Mouse (Mus musculus): ENCODE measurements around the gene Gnptab.
"Not testable (repeated sequence)": the region's sequence is repeated elsewhere in the genome, so short reads cannot be mapped to it uniquely, and the experiment has no call there.

Gene Gnptab

GRCm38 (mm10) chr10:88417686-88418085 is 38.8 kb downstream of the Gnptab start:
- DNase-seq (ENCODE audit: low spot score), result no peak

GRCm38 (mm10) chr10:88420141-88420541 is 41.2 kb downstream of the Gnptab start:
- DNase-seq (ENCODE audit: low spot score), result no peak

DNA sequence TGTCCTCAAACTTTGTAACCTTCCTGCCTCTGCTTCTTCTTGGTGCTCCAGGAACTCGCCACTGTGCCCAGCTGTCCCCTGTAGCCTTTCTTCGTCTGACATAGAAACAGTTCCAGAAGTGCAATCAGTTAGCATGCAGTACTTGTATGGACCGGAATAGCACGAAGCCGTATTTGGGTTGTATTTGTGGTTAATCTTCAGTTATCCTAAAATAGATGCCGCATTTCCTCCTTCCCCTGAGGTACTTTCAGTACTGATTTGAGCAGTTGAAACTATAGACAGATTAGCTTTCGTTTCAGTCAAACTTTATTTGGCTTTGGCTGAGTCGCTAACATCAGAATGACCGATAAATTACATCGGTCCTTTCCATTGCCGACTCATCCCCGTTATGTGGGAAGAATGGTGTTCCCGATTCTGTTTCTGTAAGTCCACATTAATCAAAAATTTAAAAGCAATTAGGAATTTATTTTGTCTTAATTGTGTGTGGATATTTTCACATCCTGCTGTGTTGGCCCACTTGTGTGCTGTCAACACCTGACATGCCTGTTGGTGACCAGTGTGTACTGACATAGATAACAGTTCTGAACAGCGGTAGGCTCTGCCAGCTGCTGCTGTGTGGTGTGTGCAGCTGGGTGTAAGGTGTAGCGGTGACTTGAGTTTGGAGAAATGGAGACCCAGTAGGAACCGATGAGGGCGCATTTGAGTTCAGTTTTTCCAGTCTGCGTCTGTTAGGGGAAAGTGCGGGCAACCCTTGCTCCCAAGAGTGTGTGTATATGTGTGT is 41.9 kb downstream of the Gnptab start:
- no peak for DNase-seq (ENCODE audit: low spot score)

- no peak for DNase-seq (ENCODE audit: low spot score)
Measured at GRCm38 (mm10) chr10:88426158-88426816, 47.4 kb downstream of the Gnptab start.

GRCm38 (mm10) chr10:88426896-88427295 is 48.0 kb downstream of the Gnptab start:
- DNase-seq (ENCODE audit: low spot score), result no peak

- no peak for DNase-seq (ENCODE audit: low spot score)
Measured at GRCm38 (mm10) chr10:88427998-88428397, 49.1 kb downstream of the Gnptab start.

DNA sequence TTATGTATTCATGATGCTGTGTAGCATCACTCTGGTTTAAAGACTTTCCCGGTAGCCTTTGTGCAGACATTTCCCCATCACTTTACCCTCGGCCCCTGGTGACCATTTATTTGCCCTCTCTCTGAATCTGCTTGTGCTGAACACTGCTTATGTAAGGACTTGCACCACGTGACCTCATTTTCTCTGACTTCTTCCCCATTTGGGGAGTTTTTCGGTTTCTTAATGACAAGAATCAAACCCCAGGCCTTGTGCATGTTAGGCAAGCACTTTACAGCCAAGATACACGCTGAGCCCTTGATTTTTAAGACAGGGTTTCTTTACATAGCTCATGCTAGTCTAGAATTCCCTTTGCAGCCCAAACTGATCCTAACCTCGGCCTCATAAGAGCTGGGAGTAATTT is 62.3 kb downstream of the Gnptab start:
- no peak for DNase-seq (ENCODE audit: low spot score)

DNA sequence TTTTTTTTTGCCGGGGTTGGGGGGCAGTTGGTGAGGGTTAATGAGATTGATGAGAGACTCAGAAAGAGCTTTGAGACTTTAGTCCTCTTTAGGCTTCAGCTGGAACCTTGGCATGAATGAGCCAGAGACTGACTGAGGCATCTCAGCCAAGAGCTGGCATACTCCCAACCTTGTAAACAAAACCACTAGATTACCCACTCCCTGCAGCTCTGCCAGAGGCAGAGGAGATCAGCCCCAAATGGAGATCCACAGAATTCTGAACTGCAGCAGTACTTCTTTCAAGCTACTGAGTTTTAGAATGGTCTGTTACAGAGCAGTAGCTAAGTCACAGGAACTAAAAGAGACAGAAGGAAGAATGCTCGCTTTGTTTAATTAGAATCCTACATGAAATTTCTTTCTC is 72.3 kb downstream of the Gnptab start:
- DNase-seq (ENCODE audit: low spot score), result no peak

- DNase-seq (ENCODE audit: low spot score), result no peak
Measured at GRCm38 (mm10) chr10:88451990-88452389, 73.1 kb downstream of the Gnptab start.

DNA sequence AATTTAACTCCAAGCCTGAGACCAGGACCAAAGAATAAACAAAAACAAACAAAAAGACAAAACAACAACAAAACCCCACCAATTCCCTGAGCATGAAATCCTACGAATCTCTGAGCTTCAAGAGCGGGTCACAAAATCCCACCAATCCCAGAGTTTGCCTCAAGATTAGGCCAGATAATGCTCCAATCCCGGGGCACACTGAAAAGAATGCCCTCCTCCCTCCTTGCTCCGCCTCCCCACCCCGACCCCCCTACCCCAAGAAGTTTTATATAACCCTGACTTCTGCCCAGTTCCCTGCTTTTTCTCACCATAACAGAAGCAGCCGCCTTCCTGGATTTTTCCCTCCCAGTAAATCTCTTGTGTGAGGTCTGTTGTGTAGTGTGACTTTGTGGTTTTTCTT is 78.9 kb downstream of the Gnptab start:
- DNase-seq (ENCODE audit: low spot score), result no peak

- no peak for DNase-seq (ENCODE audit: low spot score)
Measured at GRCm38 (mm10) chr10:88459502-88459992, 80.6 kb downstream of the Gnptab start, which contains the start of gene Sycp3. Sycp3 (plus strand) TSS chr10:88459569.

DNA sequence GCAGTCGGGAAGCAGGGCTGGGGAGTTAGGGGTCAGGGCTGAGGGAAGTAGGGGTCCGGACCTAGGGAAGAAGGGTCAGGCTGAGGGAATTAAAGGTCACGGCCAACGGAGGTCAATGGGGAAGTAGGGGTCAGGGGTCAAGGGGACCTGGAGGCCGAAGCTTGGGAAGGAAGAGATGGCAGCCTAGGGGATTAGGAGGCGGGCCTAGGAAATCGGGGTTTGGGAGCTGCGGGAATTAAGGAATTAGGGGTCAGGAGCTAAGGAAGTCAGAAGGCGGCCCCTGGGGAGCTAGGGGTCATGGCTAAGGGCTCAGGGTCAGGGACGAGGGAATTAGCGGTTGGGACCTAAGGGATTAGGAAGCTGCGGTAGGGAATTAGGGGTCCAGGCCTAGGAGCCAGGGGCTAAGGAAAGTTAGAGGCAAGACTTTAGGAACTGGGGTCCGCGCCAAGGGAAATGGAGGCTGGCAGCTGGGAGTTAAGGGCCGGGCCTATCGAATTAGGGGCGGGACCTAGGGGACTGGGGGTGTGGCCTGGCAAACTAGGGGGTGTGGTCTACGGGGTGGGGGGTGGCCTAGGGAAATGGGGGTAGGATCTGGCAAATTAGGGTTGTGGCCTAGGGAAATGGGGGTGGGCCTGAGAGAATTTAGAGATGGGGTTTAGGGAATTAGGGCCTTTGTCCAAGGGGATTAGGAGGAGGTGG is 81.3 kb downstream of the Gnptab start:
- DNase-seq (ENCODE audit: low spot score), result no peak

GRCm38 (mm10) chr10:88482866-88483265 is 103.9 kb downstream of the Gnptab start:
- DNase-seq (ENCODE audit: low spot score), result not testable (repeated sequence)

DNA sequence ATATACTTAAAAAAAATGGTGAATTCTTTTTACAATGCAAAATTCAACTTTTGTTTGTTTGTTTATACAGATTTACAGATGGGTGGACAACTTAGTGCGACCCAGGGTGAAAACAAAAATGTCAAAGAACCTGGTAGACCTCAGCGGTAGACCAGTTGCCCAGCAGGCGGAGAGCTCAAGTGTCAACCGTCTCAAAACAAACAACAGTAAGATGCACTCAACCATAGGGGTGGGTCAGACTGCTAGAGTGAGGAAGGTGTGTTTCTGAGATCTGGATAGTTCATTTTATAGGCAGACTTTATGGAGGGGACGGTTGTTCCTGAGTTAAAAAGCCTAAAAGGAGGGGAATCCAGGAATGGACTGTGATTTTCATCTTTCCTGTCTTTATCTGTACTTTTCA is 109.7 kb downstream of the Gnptab start:
- no peak for DNase-seq (ENCODE audit: low spot score)

DNA sequence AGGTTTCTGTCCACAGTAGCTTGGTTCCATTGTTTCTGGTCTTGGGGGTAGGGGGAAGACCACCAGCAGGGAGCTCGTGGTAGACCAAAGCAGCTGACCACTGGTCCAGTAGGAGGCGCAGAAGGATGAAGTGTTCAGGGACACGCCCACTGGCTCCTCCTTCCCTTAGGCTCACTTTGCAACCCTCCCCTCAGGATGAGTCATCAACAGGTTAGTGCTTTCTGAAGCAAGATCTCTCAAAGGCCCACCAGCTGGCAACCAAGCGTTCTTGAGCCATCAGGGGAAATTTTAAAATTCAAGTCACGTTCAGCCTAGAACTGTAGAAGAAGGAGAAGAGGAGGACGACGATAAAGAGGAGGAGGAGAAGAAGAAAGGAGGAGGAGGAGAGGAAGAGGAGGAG is 112.7 kb downstream of the Gnptab start:
- no peak for DNase-seq (ENCODE audit: low spot score)

DNA sequence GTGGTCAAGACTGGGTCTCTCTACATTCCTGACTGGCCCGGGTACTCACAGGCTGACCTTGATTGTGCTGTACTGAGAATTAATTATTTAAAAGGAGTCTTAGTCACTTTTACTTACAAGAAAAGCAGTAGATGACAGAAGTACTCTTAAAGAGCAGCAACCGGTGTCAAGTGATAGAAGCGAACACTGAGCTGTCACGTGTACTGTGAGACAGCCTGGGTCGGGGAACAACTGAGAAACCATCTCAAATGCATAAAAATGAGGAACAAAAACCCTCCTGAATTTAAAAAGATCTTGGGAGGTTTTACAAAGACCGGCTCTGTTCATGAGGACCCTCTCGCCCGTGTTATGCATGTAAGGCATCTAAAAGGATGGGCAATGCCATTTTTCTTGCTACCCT is 113.7 kb downstream of the Gnptab start:
- no peak for DNase-seq (ENCODE audit: low spot score)

DNA sequence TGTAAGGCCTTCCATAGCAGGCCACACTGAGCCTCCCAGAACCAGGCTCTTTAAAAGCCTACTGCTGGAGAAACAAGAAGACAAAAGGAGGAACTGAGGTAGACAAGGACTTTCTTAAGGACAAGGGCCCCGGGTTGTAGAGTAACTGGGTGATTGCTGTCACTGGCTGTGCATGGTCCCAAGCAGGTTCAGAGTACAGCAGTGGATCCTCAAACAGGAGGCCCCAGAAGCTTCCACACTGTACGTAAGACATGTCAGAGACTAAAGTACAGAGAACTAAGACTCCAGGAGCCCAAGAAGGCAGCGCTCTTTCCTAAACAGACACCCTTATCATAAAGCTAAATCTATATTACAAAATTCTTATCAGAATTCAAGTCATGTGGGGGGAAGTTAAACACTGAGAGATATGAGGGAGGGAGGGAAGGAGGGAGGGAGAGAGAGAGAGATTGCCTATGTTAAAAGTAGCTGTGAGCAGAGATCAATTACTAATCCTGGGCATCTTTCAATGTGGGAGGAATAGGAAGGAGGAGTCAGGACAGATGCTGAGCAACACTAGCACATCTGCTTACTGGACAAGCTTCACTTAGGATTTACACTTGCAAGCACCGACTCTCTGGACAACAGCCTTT is 116.1 kb downstream of the Gnptab start:
- DNase-seq (ENCODE audit: low spot score), result no peak
